Mouse (Mus musculus) embryonic facial prominence, embryonic 15.5 days (tissue): ENCODE measurements around the gene Cradd. TPM values are rescaled to one million over a fixed set of nuclear protein-coding genes. Genes with fewer than 3 reads are reported as not detected.

Experiments used
- ATAC-seq: fragments of 200-750 bp; cut with Nextera tagmentation; 2 replicates; pipeline ENCODE4 v1.8.0; 2017; ENCODE audit warnings: low read depth, moderate TSS enrichment; ENCODE audit not compliant: insufficient number of reproducible peaks, low FRiP score, low TSS enrichment
- H3K27ac ChIP-seq: fragments of 300-500 bp; sonication (generic); replicated peaks from 2 replicates; pipeline ENCODE4 v1.5.1; 2015; ENCODE audit warnings: mild to moderate bottlenecking, inconsistent platforms
- H3K27me3 ChIP-seq: fragments of 300-500 bp; sonication (generic); 2 replicates; pipeline ENCODE4 v1.6.1; 2015; ENCODE audit warnings: inconsistent platforms
- H3K36me3 ChIP-seq: fragments of 300-500 bp; sonication (generic); 2 replicates; pipeline ENCODE4 v1.6.1; 2015; ENCODE audit warnings: mild to moderate bottlenecking, inconsistent platforms
- H3K4me1 ChIP-seq: fragments of 300-500 bp; sonication (generic); 2 replicates; pipeline ENCODE4 v1.6.1; 2015; ENCODE audit warnings: inconsistent platforms
- H3K4me2 ChIP-seq: fragments of 300-500 bp; sonication (generic); replicated peaks from 2 replicates; pipeline ENCODE4 v1.6.1; 2015; ENCODE audit warnings: mild to moderate bottlenecking, inconsistent platforms
- H3K4me3 ChIP-seq: fragments of 300-500 bp; sonication (generic); replicated peaks from 2 replicates; pipeline ENCODE4 v1.5.1; 2015; ENCODE audit warnings: mild to moderate bottlenecking, inconsistent platforms
- H3K9ac ChIP-seq: fragments of 300-500 bp; sonication (generic); 2 replicates; pipeline ENCODE4 v1.6.1; 2015; ENCODE audit warnings: inconsistent platforms
- H3K9me3 ChIP-seq: fragments of 300-500 bp; sonication (generic); replicated peaks from 2 replicates; pipeline ENCODE4 v1.6.1; 2016; ENCODE audit warnings: inconsistent platforms
- WGBS: fragments of 180-500 bp; shearing (Covaris S2); methylation state at CpG from one replicate; pipeline ENCODE4 v1.1.7; 2015; 5-methylcytosine and 5-hydroxymethylcytosine counted together
- polyA plus RNA-seq: library from polyadenylated mRNA; unstranded; fragments of >200 nt; fragmentation: Nextera tagmentation; extraction: Ambion mirVana; gene quantifications from 2 replicates; pipeline ENCODE4 v1.2.1, GENCODE M21; 2015

Gene Cradd
- polyA plus RNA-seq, 1 experiment from 2014 or later: 11.1 TPM

- WGBS: 75% methylated on average over 4 of the region's 4 CpGs
These were observed 129.2 kb downstream of the Cradd start for GRCm38 (mm10) chr10:95194776-95195175.

GRCm38 (mm10) chr10:95193875-95194281 is 130.1 kb downstream of the Cradd start:
- no peaks in the 10 kb centered on the region for H3K36me3 ChIP-seq
- no peaks in the 10 kb centered on the region for H3K27me3 ChIP-seq
- 0 out of 2 replicates have a peak overlapping the region, but pooled peaks have one; percentile 13 for H3K4me3 ChIP-seq
- no peak overlapping the region for H3K9ac ChIP-seq
- no peak overlapping the region for H3K27ac ChIP-seq
- peaks cover 7% of the 10 kb centered on the region for H3K4me1 ChIP-seq
- H3K4me2 ChIP-seq: peak overlapping the region; percentile 40
- H3K9me3 ChIP-seq: no peaks in the 10 kb centered on the region
- WGBS: 18% methylated on average over 11 of the region's 11 CpGs
- ATAC-seq: 0 out of 2 replicates have a peak, but pooled peaks have one; percentile 19

More at GRCm38 (mm10) chr10:95194776-95195175, 129.2 kb downstream of the Cradd start:
- H3K36me3 ChIP-seq: no peaks in the 10 kb centered on the region
- no peak overlapping the region for H3K9ac ChIP-seq
- no peak overlapping the region for H3K4me3 ChIP-seq
- no peaks in the 10 kb centered on the region for H3K9me3 ChIP-seq
- no peak overlapping the region for H3K27ac ChIP-seq
- peaks cover 8% of the 10 kb centered on the region for H3K4me1 ChIP-seq
- no peak for ATAC-seq
- no peaks in the 10 kb centered on the region for H3K27me3 ChIP-seq
- H3K4me2 ChIP-seq: no peak overlapping the region

DNA sequence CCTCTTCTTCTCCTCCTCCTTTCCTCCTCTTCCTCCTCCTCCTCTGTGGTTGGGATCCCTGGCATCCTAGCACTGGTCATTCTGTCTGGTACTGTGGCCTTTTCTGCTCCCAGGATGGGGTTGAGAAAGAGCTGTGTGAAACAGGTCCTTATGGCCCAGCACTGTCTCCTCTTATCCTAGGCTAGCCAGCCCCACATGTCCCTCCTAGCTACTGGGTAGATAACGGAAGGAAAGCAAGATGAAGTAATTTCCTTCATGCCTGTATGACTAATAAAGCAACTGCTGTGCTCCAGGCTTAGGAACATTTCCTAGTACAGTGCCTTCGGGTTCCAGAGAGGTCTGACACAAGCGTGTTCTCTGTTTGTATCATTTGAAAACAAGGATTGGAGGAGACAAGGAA is 132.1 kb downstream of the Cradd start:
- Histone ChIP-seq H3K9me3 (no peaks in the 10 kb centered on the region), H3K27ac (no peak overlapping the region), H3K27me3 (no peaks in the 10 kb centered on the region), H3K4me1 (peaks cover 7% of the 10 kb centered on the region), H3K4me3 (no peak overlapping the region), H3K36me3 (no peaks in the 10 kb centered on the region), H3K9ac (no peak overlapping the region), H3K4me2 (no peak overlapping the region)
- no peak for ATAC-seq
- 60% methylated on average over 3 of the region's 3 CpGs for WGBS

GRCm38 (mm10) chr10:95191151-95191655 is 132.7 kb downstream of the Cradd start:
- Histone ChIP-seq H3K4me3 (no peak overlapping the region), H3K27me3 (no peaks in the 10 kb centered on the region), H3K36me3 (no peaks in the 10 kb centered on the region), H3K9ac (no peak overlapping the region), H3K4me1 (peaks cover 7% of the 10 kb centered on the region), H3K27ac (no peak overlapping the region), H3K4me2 (no peak overlapping the region), H3K9me3 (no peaks in the 10 kb centered on the region)
- WGBS: 80% methylated on average over 9 of the region's 9 CpGs
- ATAC-seq: no peak

- Histone ChIP-seq H3K4me2 (no peak overlapping the region), H3K4me1 (peaks cover 7% of the 10 kb centered on the region), H3K36me3 (no peaks in the 10 kb centered on the region), H3K27me3 (no peaks in the 10 kb centered on the region), H3K27ac (no peak overlapping the region), H3K4me3 (no peak overlapping the region), H3K9ac (no peak overlapping the region), H3K9me3 (no peaks in the 10 kb centered on the region)
- WGBS: 90% methylated on average over 16 of the region's 16 CpGs
- ATAC-seq: no peak
These were observed 134.3 kb downstream of the Cradd start for GRCm38 (mm10) chr10:95189550-95190211.

DNA sequence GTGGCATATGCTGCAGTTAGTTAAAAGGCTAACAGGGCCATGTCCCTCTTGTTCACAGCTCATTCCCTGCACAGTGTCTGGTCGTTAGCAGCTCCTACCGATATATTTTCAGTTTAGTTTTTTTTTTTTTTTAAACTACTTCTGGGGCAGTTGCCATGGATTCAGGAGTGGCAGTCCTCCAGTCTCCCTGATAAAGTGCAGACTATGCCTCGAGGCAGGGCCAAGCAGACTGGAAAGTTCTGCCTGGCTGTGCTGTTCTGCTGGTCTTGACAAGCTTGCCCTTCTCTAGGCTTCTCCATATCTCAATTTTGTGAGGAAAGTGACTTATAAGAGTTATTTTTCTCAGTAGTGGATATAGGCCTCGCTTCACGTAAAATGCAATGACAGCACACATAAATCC is 139.7 kb downstream of the Cradd start:
- H3K4me1 ChIP-seq: peaks cover 13% of the 10 kb centered on the region; the same call in 1 of the 2 replicates
- WGBS: 58% methylated on average over 5 of the region's 5 CpGs
- ATAC-seq: no peak
- H3K4me3 ChIP-seq: no peak overlapping the region
- H3K27me3 ChIP-seq: no peaks in the 10 kb centered on the region
- H3K4me2 ChIP-seq: no peak overlapping the region
- H3K9me3 ChIP-seq: no peaks in the 10 kb centered on the region
- no peak overlapping the region for H3K27ac ChIP-seq
- no peaks in the 10 kb centered on the region for H3K36me3 ChIP-seq
- no peak overlapping the region for H3K9ac ChIP-seq

DNA sequence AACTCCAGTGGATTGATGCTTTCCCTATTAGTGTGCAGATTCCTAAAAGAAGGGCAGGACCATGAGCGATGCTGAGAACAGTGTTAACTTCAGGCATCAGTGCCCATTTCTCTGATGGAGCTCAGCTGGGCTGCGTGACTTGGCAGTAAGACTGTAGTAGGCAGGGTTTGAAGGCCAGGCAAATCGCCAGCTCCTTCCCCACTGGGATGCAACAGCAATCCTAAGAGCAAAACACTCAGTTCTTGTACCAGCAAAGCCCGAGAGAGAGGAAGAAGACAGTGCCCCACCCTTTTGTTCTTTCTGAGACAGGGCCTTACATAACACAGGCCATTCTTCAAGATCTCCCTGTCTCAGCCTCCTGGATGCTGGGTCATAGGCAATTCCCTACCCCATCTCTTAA is 140.9 kb downstream of the Cradd start:
- H3K4me3 ChIP-seq: no peak overlapping the region
- H3K4me1 ChIP-seq: peaks cover 13% of the 10 kb centered on the region; the same call in 1 of the 2 replicates
- H3K27me3 ChIP-seq: no peaks in the 10 kb centered on the region
- H3K27ac ChIP-seq: no peak overlapping the region
- no peaks in the 10 kb centered on the region for H3K9me3 ChIP-seq
- ATAC-seq: no peak
- H3K9ac ChIP-seq: no peak overlapping the region
- no peaks in the 10 kb centered on the region for H3K36me3 ChIP-seq
- H3K4me2 ChIP-seq: no peak overlapping the region
- 47% methylated on average over 4 of the region's 4 CpGs for WGBS

- no peak overlapping the region for H3K4me2 ChIP-seq
- peaks cover 13% of the 10 kb centered on the region; the same call in 1 of the 2 replicates for H3K4me1 ChIP-seq
- H3K36me3 ChIP-seq: no peaks in the 10 kb centered on the region
- H3K27ac ChIP-seq: no peak overlapping the region
- no peaks in the 10 kb centered on the region for H3K9me3 ChIP-seq
- no peak overlapping the region for H3K4me3 ChIP-seq
- no peak overlapping the region for H3K9ac ChIP-seq
- no peak for ATAC-seq
- WGBS: 53% methylated on average over 4 of the region's 4 CpGs
- no peaks in the 10 kb centered on the region for H3K27me3 ChIP-seq
These were observed 141.5 kb downstream of the Cradd start for GRCm38 (mm10) chr10:95182405-95182804.

DNA sequence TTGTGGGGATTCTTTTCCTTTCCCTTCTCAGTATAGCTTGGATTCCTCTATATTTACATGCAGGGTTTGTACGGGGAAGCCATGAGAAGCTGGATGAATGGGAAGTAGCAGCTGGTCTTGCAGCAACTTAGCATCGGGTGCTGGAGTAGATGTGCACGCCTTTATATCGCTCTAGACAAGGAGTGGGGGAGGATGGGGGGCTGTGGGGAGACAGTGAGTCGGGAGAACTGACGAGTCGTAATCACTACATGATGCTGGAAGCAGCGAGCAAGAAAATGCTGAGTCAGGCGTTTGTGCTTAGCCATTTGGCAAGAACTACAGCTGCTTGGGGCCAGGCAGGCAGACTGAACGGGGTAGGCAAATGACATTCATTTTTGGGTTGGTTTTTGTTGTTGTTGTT is 142.4 kb downstream of the Cradd start:
- ATAC-seq: no peak

GRCm38 (mm10) chr10:95180900-95181299 is 143.0 kb downstream of the Cradd start:
- no peak overlapping the region for H3K9ac ChIP-seq
- H3K4me1 ChIP-seq: peaks cover 13% of the 10 kb centered on the region; the same call in 1 of the 2 replicates
- H3K36me3 ChIP-seq: no peaks in the 10 kb centered on the region
- H3K4me2 ChIP-seq: no peak overlapping the region
- ATAC-seq: no peak
- H3K27ac ChIP-seq: no peak overlapping the region
- H3K9me3 ChIP-seq: no peaks in the 10 kb centered on the region
- H3K4me3 ChIP-seq: no peak overlapping the region
- H3K27me3 ChIP-seq: no peaks in the 10 kb centered on the region
- whole genome bisulfite sequencing: 70% methylated on average over 3 of the region's 3 CpGs

More for the DNA sequence above, 142.4 kb downstream of the Cradd start:
- WGBS: 29% methylated on average over 10 of the region's 10 CpGs
- H3K27ac ChIP-seq: no peak overlapping the region
- H3K4me2 ChIP-seq: 0 out of 2 replicates have a peak overlapping the region, but pooled peaks have one; percentile 19
- H3K36me3 ChIP-seq: no peaks in the 10 kb centered on the region
- no peak overlapping the region for H3K4me3 ChIP-seq
- peaks cover 13% of the 10 kb centered on the region; the same call in 1 of the 2 replicates for H3K4me1 ChIP-seq
- no peak overlapping the region for H3K9ac ChIP-seq
- H3K27me3 ChIP-seq: no peaks in the 10 kb centered on the region
- H3K9me3 ChIP-seq: no peaks in the 10 kb centered on the region

DNA sequence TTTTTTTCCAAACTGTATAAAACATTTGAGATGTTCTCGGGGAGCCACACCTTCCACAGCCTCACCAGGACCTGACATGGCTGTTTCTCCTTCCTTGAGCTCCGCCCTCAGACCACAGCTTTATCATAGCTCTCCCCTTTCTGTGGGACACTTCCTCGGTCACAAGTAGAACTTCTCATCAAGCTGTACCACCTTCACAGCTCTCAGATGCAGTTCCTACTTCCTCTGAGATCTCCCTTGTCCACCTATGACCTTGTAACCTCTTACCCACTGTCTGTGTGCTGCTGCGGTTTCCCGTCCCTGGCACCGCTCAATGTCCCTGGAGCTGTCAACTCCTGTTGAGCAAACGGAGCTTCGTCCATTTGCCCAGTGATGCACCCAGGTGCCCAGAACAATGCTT is 143.8 kb downstream of the Cradd start:
- H3K9me3 ChIP-seq: no peaks in the 10 kb centered on the region
- no peak for ATAC-seq
- H3K9ac ChIP-seq: no peak overlapping the region
- 82% methylated on average over 8 of the region's 8 CpGs for WGBS
- H3K4me1 ChIP-seq: peaks cover 13% of the 10 kb centered on the region; the same call in 1 of the 2 replicates
- no peak overlapping the region for H3K4me3 ChIP-seq
- H3K27me3 ChIP-seq: no peaks in the 10 kb centered on the region
- no peak overlapping the region for H3K27ac ChIP-seq
- H3K36me3 ChIP-seq: no peaks in the 10 kb centered on the region
- H3K4me2 ChIP-seq: no peak overlapping the region
